Mouse (Mus musculus) layer of hippocampus, adult 8-10 months (tissue): ENCODE measurements around the gene Ndufa3. TPM values are rescaled to one million over a fixed set of nuclear protein-coding genes. Genes with fewer than 3 reads are reported as not detected.

Experiments
- DNase-seq, 2 experiments: peaks; one replicate each; pipeline ENCODE4 v3.0.0; 2022; ENCODE audit warnings: low spot score in 2 of 2
- total RNA-seq, 4 experiments: library from RNA; stranded (reverse); gene quantifications; 2 replicates each; pipeline ENCODE4 v1.2.4; 2022

Ndufa3 gene
- total RNA-seq, 4 experiments from 2014 or later = 526 to 633 (median 592) TPM

- DNase-seq = no peak
Observed at GRCm38 (mm10) chr7:3609082-3609481, 8.1 kb upstream of the Ndufa3 start.

- DNase-seq = no peak
Observed at GRCm38 (mm10) chr7:3610437-3610836, 6.7 kb upstream of the Ndufa3 start.

- no peak for DNase-seq
Observed at GRCm38 (mm10) chr7:3611006-3611405, 6.2 kb upstream of the Ndufa3 start.

GRCm38 (mm10) chr7:3614021-3614420 lies 3.2 kb upstream of the Ndufa3 start:
- no peak for DNase-seq

GRCm38 (mm10) chr7:3616057-3616388 lies 1.1 kb upstream of the Ndufa3 start, which contains the start of gene Oscar:
Gene Oscar, minus strand, starts transcription at chr7:3616157.
- no peak for DNase-seq

- DNase-seq = peak; percentile 41 to 50
Observed at GRCm38 (mm10) chr7:3616389-3617241, 558 bp upstream of the Ndufa3 start.

- DNase-seq = no peak
Observed at GRCm38 (mm10) chr7:3629030-3629429, 11.9 kb downstream of the Ndufa3 start.

- DNase-seq = peak; percentile 93 to 95
Observed at GRCm38 (mm10) chr7:3629543-3630477, 12.6 kb downstream of the Ndufa3 start, which contains the start of the genes Tfpt and Prpf31. Gene Tfpt, minus strand, starts transcription at chr7:3629929. Gene Prpf31, plus strand, starts transcription at chr7:3629985.

GRCm38 (mm10) chr7:3630478-3630815 lies 13.3 kb downstream of the Ndufa3 start:
- no peak for DNase-seq

GRCm38 (mm10) chr7:3643412-3643811 lies 26.2 kb downstream of the Ndufa3 start:
- no peak for DNase-seq

- no peak for DNase-seq
Observed at GRCm38 (mm10) chr7:3643843-3644242, 26.7 kb downstream of the Ndufa3 start.

- DNase-seq = no peak
Observed at GRCm38 (mm10) chr7:3644348-3644671, 27.1 kb downstream of the Ndufa3 start.

GRCm38 (mm10) chr7:3644672-3645487 lies 27.7 kb downstream of the Ndufa3 start, which contains the start of gene Cnot3:
Gene Cnot3, plus strand, starts transcription at chr7:3645268.
- peak; percentile 100 for DNase-seq

GRCm38 (mm10) chr7:3645488-3646025 lies 28.4 kb downstream of the Ndufa3 start:
- DNase-seq = peak in 1 of 2 experiments; percentile 37

GRCm38 (mm10) chr7:3646188-3646587 lies 29.0 kb downstream of the Ndufa3 start:
- DNase-seq = no peak

- no peak for DNase-seq
Observed at GRCm38 (mm10) chr7:3646641-3647040, 29.5 kb downstream of the Ndufa3 start.

GRCm38 (mm10) chr7:3656966-3657365 lies 39.8 kb downstream of the Ndufa3 start:
- no peak for DNase-seq

GRCm38 (mm10) chr7:3658578-3658977 lies 41.4 kb downstream of the Ndufa3 start:
- DNase-seq = no peak

GRCm38 (mm10) chr7:3664524-3665214 lies 47.5 kb downstream of the Ndufa3 start:
- no peak for DNase-seq
